32 mouse cellular contexts compared by ENCODE assay signal in genomic region chr6:92817661-92818060, GRCm38 (mm10). TPM values are rescaled to one million over a fixed set of nuclear protein-coding genes. Genes with fewer than 3 reads are reported as not detected.
"Had no signal": no experiment of that assay in that cellular context is flagged by ENCODE, and none has a peak within 500 bp of the region (broad histone marks: within the 10 kb centered on the region; RNA-seq: fewer than 3 reads in every experiment).

No protein-coding gene starts in this region.

- H3K27ac ChIP-seq: heart, adult 2 months; heart, embryonic 13.5 days; hindbrain, embryonic 13.5 days; hindbrain, embryonic 15.5 days; hindbrain, postnatal 0 days; limb, embryonic 13.5 days; limb, embryonic 15.5 days had no signal

- H3K4me2 ChIP-seq: heart, embryonic 11.5 days; heart, embryonic 13.5 days; heart, embryonic 15.5 days; hindbrain, embryonic 13.5 days; hindbrain, embryonic 15.5 days; limb, embryonic 13.5 days; limb, embryonic 15.5 days had no signal

- H3K4me1 ChIP-seq: limb, embryonic 15.5 days had no signal

- H3K27me3 ChIP-seq: heart, embryonic 13.5 days; heart, embryonic 15.5 days; limb, embryonic 13.5 days; limb, embryonic 15.5 days had no signal

- DNase-seq: forebrain, postnatal 0 days; gastrocnemius, postnatal 14 days; gastrocnemius, postnatal 36 days; heart, adult 2 months; heart, postnatal 14 days; heart, postnatal 36 days; kidney, adult 11 months; kidney, adult 8-10 months; kidney, postnatal 14 days; layer of hippocampus, adult 9-11 months; layer of hippocampus, postnatal 36 days; left cerebral cortex, postnatal 4 days had no signal

- H3K36me3 ChIP-seq: hindbrain, embryonic 13.5 days; hindbrain, embryonic 15.5 days had no signal

- ATAC-seq: forebrain, postnatal 0 days; hindbrain, postnatal 0 days; intestine, embryonic 16.5 days had no signal

- H3K9ac ChIP-seq: forebrain, postnatal 0 days; heart, embryonic 13.5 days; heart, embryonic 15.5 days; hindbrain, embryonic 13.5 days; hindbrain, embryonic 15.5 days; limb, embryonic 13.5 days; limb, embryonic 15.5 days had no signal

- H3K4me3 ChIP-seq: heart, adult 2 months; heart, embryonic 13.5 days; heart, embryonic 15.5 days; hindbrain, embryonic 13.5 days; hindbrain, embryonic 15.5 days; limb, embryonic 13.5 days; limb, embryonic 15.5 days had no signal

- H3K9me3 ChIP-seq: heart, embryonic 13.5 days; heart, embryonic 15.5 days; hindbrain, embryonic 13.5 days; hindbrain, embryonic 15.5 days; limb, embryonic 13.5 days; limb, embryonic 15.5 days had no signal

RNA-seq across cellular contexts. Expression of gene A730049H05Rik, which starts 1.4 kb away (rescaled TPM):
- total RNA-seq: gastrocnemius, postnatal 14 days; hematopoietic stem cell, adult 5-6 weeks; left cerebral cortex, adult 18-20 months; left cerebral cortex, adult 8-10 months; left cerebral cortex, postnatal 10 days; liver, adult 2 months had no signal
- polyA plus RNA-seq: heart, adult 2 months; large intestine, adult 2 months; liver, adult 2 months had no signal

RNA-seq across cellular contexts. Expression of gene Gm15737, which starts 51.5 kb away (rescaled TPM):
- total RNA-seq: forebrain, postnatal 0 days; hematopoietic stem cell, adult 5-6 weeks; hindbrain, postnatal 0 days; layer of hippocampus, adult 18-20 months; layer of hippocampus, adult 8-10 months; layer of hippocampus, postnatal 14 days; layer of hippocampus, postnatal 36 days; left cerebral cortex, adult 18-20 months; left cerebral cortex, postnatal 10 days; left cerebral cortex, postnatal 25 days; left cerebral cortex, postnatal 4 days; liver, adult 2 months had no signal
- polyA plus RNA-seq: forebrain, postnatal 0 days; hindbrain, embryonic 11.5 days; hindbrain, embryonic 13.5 days; hindbrain, embryonic 15.5 days; hindbrain, postnatal 0 days; intestine, embryonic 16.5 days; liver, adult 2 months had no signal
